Comparison of ENCODE assay signal across 8 mouse cellular contexts in the genomic region with DNA sequence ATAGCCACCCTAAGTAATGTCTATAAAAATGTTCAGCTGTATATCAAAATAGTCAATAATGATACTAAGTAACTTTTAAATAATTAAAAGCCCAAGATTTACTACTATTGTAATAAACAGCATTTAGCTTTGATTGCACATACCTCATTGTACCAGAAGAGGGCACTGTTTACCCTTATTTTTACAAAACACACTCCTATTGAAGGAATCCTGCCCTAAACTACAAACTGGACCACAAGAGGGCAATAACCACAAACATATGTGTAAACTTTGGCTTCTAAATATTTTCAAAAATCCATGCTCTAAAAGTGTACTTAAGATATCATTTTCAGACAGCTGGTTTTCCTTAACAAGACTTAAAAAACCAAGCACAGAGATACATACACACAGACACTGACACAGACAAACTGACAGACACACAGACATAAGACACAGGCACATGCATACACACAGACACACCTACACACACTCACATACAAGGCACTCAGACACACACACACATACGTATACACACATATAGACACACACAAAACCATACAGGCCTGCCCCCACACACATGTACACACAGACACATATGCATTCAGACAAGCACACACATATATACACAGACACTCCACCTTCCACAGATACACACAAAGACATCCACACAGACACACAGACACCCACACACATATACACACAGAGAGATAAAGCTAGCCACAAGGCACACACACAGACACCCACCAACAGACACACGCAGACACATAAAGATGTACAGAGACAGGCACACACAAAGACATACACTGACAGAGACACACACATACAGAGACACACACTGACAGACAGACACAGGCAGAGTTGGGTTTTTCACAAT. TPM values are rescaled to one million over a fixed set of nuclear protein-coding genes. Genes with fewer than 3 reads are reported as not detected.
A peak's percentile ranks its signal among the peaks of the same experiment; 100 is the strongest.
DNase-seq lines count a peak whose midpoint lies in the region; ATAC-seq and TF ChIP-seq lines count a peak whose summit lies in the region.

No protein-coding gene starts in this region.

- no peak overlapping the region for H3K4me2 ChIP-seq in hindbrain, embryonic 11.5 days (replicated peaks; ENCODE audit: low read depth, low read length)
- H3K4me2 ChIP-seq in forebrain, postnatal 0 days (ENCODE audit: low read depth), result no peak overlapping the region
- no peak overlapping the region for H3K4me2 ChIP-seq in midbrain, embryonic 13.5 days (replicated peaks)

- 77% methylated on average over 2 of the region's 2 CpGs for whole genome bisulfite sequencing in hindbrain, embryonic 11.5 days
- 75% methylated on average over 2 of the region's 2 CpGs for WGBS in hindbrain, embryonic 10.5 days
- WGBS in forebrain, postnatal 0 days, result 80% methylated on average over 2 of the region's 2 CpGs
- 83% methylated on average over 2 of the region's 2 CpGs for WGBS in midbrain, embryonic 13.5 days

- ATAC-seq in hindbrain, embryonic 11.5 days (ENCODE audit: low FRiP score), result peak; percentile 51; the same call in 1 of the 2 replicates
- peak; percentile 83 for ATAC-seq in CD4-positive, CD25-positive, alpha-beta regulatory T cell, adult 4 months
- ATAC-seq in forebrain, postnatal 0 days, result peak; percentile 73; the same call in 1 of the 2 replicates
- peak; percentile 69 for ATAC-seq in midbrain, embryonic 13.5 days

- no peak overlapping the region for H3K4me3 ChIP-seq in hindbrain, embryonic 11.5 days (ENCODE audit: low read depth, low read length)
- no peak overlapping the region for H3K4me3 ChIP-seq in hindbrain, embryonic 10.5 days
- H3K4me3 ChIP-seq in forebrain, postnatal 0 days (ENCODE audit: low read depth, low read length), result no peak overlapping the region
- H3K4me3 ChIP-seq in midbrain, embryonic 13.5 days (replicated peaks), result no peak overlapping the region

- peak; percentile 69 for DNase-seq in hindbrain, embryonic 11.5 days (ENCODE audit: low spot score)
- no peak for DNase-seq in hindbrain, embryonic 10.5 days (ENCODE audit: low spot score)
- DNase-seq in c-Kit-positive CD71-positive TER-119-negative erythroid progenitor cells, embryonic 14.5 days (ENCODE audit: low read depth), result peak; percentile 73
- DNase-seq in forebrain, postnatal 0 days, result peak; percentile 81
- DNase-seq in layer of hippocampus, adult 9-11 months, result peak; percentile 47
- no peak for DNase-seq in urinary bladder, postnatal 4 days (ENCODE audit: low spot score in 2 of 2)

- no peaks in the 10 kb centered on the region for H3K27me3 ChIP-seq in hindbrain, embryonic 11.5 days (ENCODE audit: control insufficient read depth, insufficient read depth, low read length)
- H3K27me3 ChIP-seq in hindbrain, embryonic 10.5 days (ENCODE audit: insufficient read depth, poor library complexity, severe bottlenecking), result no peaks in the 10 kb centered on the region
- no peaks in the 10 kb centered on the region for H3K27me3 ChIP-seq in forebrain, postnatal 0 days (ENCODE audit: insufficient read depth, low read length)
- no peaks in the 10 kb centered on the region for H3K27me3 ChIP-seq in midbrain, embryonic 13.5 days

- no peak overlapping the region for H3K27ac ChIP-seq in hindbrain, embryonic 11.5 days (ENCODE audit: low read depth, low read length)
- no peak overlapping the region for H3K27ac ChIP-seq in hindbrain, embryonic 10.5 days
- no peak overlapping the region for H3K27ac ChIP-seq in forebrain, postnatal 0 days (ENCODE audit: low read depth, low read length)
- H3K27ac ChIP-seq in midbrain, embryonic 13.5 days, result no peak overlapping the region

- no peaks in the 10 kb centered on the region for H3K4me1 ChIP-seq in hindbrain, embryonic 11.5 days (replicated peaks; ENCODE audit: control insufficient read depth, insufficient read depth, low read length)
- H3K4me1 ChIP-seq in hindbrain, embryonic 10.5 days (replicated peaks), result no peaks in the 10 kb centered on the region
- no peaks in the 10 kb centered on the region for H3K4me1 ChIP-seq in forebrain, postnatal 0 days (ENCODE audit: insufficient read depth)
- H3K4me1 ChIP-seq in midbrain, embryonic 13.5 days (replicated peaks), result 0 out of 2 replicates have a peak, but pooled peaks cover 2% of the 10 kb centered on the region

- H3K36me3 ChIP-seq in hindbrain, embryonic 11.5 days (ENCODE audit: control insufficient read depth, insufficient read depth, low read length), result no peaks in the 10 kb centered on the region
- H3K36me3 ChIP-seq in hindbrain, embryonic 10.5 days, result no peaks in the 10 kb centered on the region
- H3K36me3 ChIP-seq in forebrain, postnatal 0 days (ENCODE audit: insufficient read depth), result no peaks in the 10 kb centered on the region
- H3K36me3 ChIP-seq in midbrain, embryonic 13.5 days, result 0 out of 2 replicates have a peak, but pooled peaks cover 3% of the 10 kb centered on the region

- no peaks in the 10 kb centered on the region for H3K9me3 ChIP-seq in hindbrain, embryonic 11.5 days (ENCODE audit: control insufficient read depth, low read length)
- no peaks in the 10 kb centered on the region for H3K9me3 ChIP-seq in hindbrain, embryonic 10.5 days
- no peaks in the 10 kb centered on the region for H3K9me3 ChIP-seq in forebrain, postnatal 0 days (ENCODE audit: low read length)
- H3K9me3 ChIP-seq in midbrain, embryonic 13.5 days, result no peaks in the 10 kb centered on the region

- no peak overlapping the region for H3K9ac ChIP-seq in hindbrain, embryonic 11.5 days (ENCODE audit: low read depth, low read length)
- no peak overlapping the region for H3K9ac ChIP-seq in forebrain, postnatal 0 days
- H3K9ac ChIP-seq in midbrain, embryonic 13.5 days (replicated peaks), result no peak overlapping the region

- peak; percentile 89 for TF ChIP-seq CTCF in forebrain, postnatal 0 days (IDR thresholded peaks at IDR 0.05; ENCODE audit: low read depth)

RNA-seq across cellular contexts. Expression of gene Rpl5, which starts 21.3 kb away (rescaled TPM):
- 79.5 and 83.0 TPM in 2 replicates for polyA plus RNA-seq in hindbrain, embryonic 11.5 days (2014; fragmentation: Nextera tagmentation; extraction: Ambion mirVana)
- polyA plus RNA-seq in hindbrain, embryonic 10.5 days (2016; fragmentation: Nextera tagmentation; extraction: Ambion mirVana), result 61.9 and 81.3 TPM in 2 replicates
- polyA plus RNA-seq in CD4-positive, CD25-positive, alpha-beta regulatory T cell, adult 4 months (2017; shearing (Covaris generic)), result 100 to 1,000 TPM in 1 of 2 experiments, 10 to 100 TPM in 1; 99.1 to 122 TPM
- 195 and 203 TPM in 2 replicates for total RNA-seq in forebrain, postnatal 0 days (2014; rRNA removed)
- polyA plus RNA-seq in forebrain, postnatal 0 days (2015; fragmentation: Nextera tagmentation; extraction: Ambion mirVana), result 65.7 and 74.2 TPM in 2 replicates
- 68.4 and 73.7 TPM in 2 replicates for polyA plus RNA-seq in midbrain, embryonic 13.5 days (2015; fragmentation: Nextera tagmentation; extraction: Ambion mirVana)

RNA-seq across cellular contexts. Expression of gene Evi5, which starts 46.7 kb away (rescaled TPM):
- polyA plus RNA-seq in hindbrain, embryonic 11.5 days (2014; fragmentation: Nextera tagmentation; extraction: Ambion mirVana), result 48.5 and 59.5 TPM in 2 replicates
- polyA plus RNA-seq in hindbrain, embryonic 10.5 days (2016; fragmentation: Nextera tagmentation; extraction: Ambion mirVana), result 48.4 and 51.8 TPM in 2 replicates
- polyA plus RNA-seq in CD4-positive, CD25-positive, alpha-beta regulatory T cell, adult 4 months (2017; shearing (Covaris generic)), result 1 to 10 TPM; 1.1 to 2.1 TPM
- total RNA-seq in forebrain, postnatal 0 days (2014; rRNA removed), result 61.9 and 66.9 TPM in 2 replicates
- polyA plus RNA-seq in forebrain, postnatal 0 days (2015; fragmentation: Nextera tagmentation; extraction: Ambion mirVana), result 40.3 and 59.6 TPM in 2 replicates
- 40.8 and 44.3 TPM in 2 replicates for polyA plus RNA-seq in midbrain, embryonic 13.5 days (2015; fragmentation: Nextera tagmentation; extraction: Ambion mirVana)

Comparison
In these comparisons a context has a peak if more than half of its experiments do, and no peak if none do; other contexts are left out.
1. DNase-seq: peak in hindbrain, embryonic 11.5 days (single experiment), c-Kit-positive CD71-positive TER-119-negative erythroid progenitor cells, embryonic 14.5 days (single experiment), forebrain, postnatal 0 days (single experiment) and layer of hippocampus, adult 9-11 months (single experiment); none in hindbrain, embryonic 10.5 days (single experiment) and urinary bladder, postnatal 4 days (0 of 2).
2. RNA of gene Evi5, which starts 46.7 kb away (polyA plus RNA-seq): 40.3 to 59.6 TPM in forebrain, postnatal 0 days, 48.5 to 59.5 TPM in hindbrain, embryonic 11.5 days, 48.4 to 51.8 TPM in hindbrain, embryonic 10.5 days and 40.8 to 44.3 TPM in midbrain, embryonic 13.5 days; 1.1 to 2.1 TPM in CD4-positive, CD25-positive, alpha-beta regulatory T cell, adult 4 months; every median in the first group is over 10 times any median in the second.
3. Peak in every context shown above with its lines, with median percentiles within 50 percentile points of each other: ATAC-seq.